Mouse (Mus musculus): Measurements from ENCODE around the gene Efemp1. TPM values are rescaled to one million over a fixed set of nuclear protein-coding genes. Genes with fewer than 3 reads are reported as not detected.

The Efemp1 gene
- polyA plus RNA-seq, 1 experiment from 2014 or later, result 3.2 TPM

DNA sequence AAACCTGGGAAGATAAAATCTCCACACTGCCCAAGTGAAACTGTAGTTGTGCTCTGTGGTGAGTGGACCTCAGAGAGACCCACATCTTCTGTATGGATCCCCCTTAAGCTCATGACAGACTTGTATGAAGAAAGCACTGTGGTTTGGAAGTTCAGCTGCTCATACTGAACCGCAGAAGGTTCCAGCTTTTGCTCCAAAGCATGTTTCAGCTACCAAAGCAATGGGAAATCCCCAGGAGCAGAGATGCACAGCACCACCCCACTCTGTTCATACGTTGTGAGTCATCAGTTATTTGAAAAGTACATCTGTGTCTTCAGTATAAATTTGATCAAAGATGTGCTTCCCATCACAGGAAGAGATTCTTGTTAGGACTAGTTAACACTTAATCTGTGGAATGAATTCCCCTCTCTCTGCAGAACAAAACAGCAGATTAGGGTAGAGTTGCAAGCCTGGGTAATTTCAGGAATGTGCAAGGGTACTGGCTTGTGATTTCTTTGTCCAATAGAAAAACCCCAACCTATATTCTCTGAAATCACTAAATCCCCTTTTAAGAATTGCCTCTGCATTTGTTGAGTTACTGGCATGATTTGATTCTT, 28.5 kb downstream of the Efemp1 start:
- H3K9me3 ChIP-seq, result no peaks in the 10 kb centered on the region
- 78% methylated on average over 2 of the region's 2 CpGs for WGBS
- H3K27ac ChIP-seq, result no peak overlapping the region
- no peak for ATAC-seq (ENCODE audit: low FRiP score)
- H3K4me3 ChIP-seq, result no peak overlapping the region
- no peaks in the 10 kb centered on the region for H3K4me1 ChIP-seq (replicated peaks)
- no peak overlapping the region for H3K4me2 ChIP-seq
- H3K9ac ChIP-seq, result no peak overlapping the region
- no peaks in the 10 kb centered on the region for H3K27me3 ChIP-seq
- H3K36me3 ChIP-seq, result no peaks in the 10 kb centered on the region

DNA sequence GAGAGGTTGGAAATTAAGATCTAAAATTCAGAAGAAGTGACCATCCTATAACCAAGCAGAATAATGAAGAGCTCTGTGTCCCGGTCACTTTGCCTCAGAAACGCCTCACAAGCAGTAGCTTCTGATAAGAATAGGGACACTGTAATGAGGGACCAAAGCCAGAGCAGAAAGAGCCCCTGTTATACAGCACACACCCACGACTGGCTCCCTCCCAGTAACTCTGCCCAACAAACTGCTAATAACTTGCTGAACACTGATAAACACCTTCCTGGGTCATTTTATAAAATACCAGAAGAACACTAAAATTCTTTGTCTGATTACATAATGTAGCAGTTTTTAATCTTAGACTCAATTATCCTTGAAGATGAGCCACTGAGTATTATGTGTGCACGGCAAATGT, 30.1 kb downstream of the Efemp1 start:
- no peak overlapping the region for H3K9ac ChIP-seq
- 75% methylated on average over 4 of the region's 4 CpGs for WGBS
- no peak overlapping the region for H3K4me2 ChIP-seq
- no peak for ATAC-seq (ENCODE audit: low FRiP score)
- H3K9me3 ChIP-seq, result no peaks in the 10 kb centered on the region
- H3K27ac ChIP-seq, result no peak overlapping the region
- no peak overlapping the region for H3K4me3 ChIP-seq
- no peaks in the 10 kb centered on the region for H3K36me3 ChIP-seq
- H3K27me3 ChIP-seq, result no peaks in the 10 kb centered on the region
- H3K4me1 ChIP-seq (replicated peaks), result no peaks in the 10 kb centered on the region

DNA sequence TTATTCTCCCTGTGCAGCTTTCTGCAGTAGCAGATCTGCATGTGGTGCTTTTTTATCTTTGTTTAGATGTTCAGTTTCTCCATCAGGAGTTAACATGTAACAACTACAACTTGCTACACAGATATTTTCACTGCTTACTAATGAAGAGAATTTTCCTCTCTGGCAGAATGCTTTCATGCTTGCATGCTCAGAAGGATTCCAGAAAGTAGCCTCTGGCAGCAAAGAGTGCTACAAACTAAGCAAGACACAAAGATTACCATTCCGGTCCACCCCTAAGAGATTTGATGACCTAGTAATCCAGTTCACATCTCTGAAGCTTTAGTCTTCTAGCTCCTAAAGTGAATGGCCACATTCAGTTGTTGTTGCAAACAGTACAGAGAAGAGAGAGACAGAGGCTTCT, 36.5 kb downstream of the Efemp1 start:
- ATAC-seq (ENCODE audit: low FRiP score), result no peak
- H3K27ac ChIP-seq, result no peak overlapping the region
- H3K4me3 ChIP-seq, result no peak overlapping the region
- H3K36me3 ChIP-seq, result no peaks in the 10 kb centered on the region
- no peaks in the 10 kb centered on the region for H3K27me3 ChIP-seq
- H3K9me3 ChIP-seq, result no peaks in the 10 kb centered on the region
- H3K4me2 ChIP-seq, result no peak overlapping the region
- no peaks in the 10 kb centered on the region for H3K4me1 ChIP-seq (replicated peaks)
- WGBS, result 79% methylated on average over 1 of the region's 1 CpGs
- H3K9ac ChIP-seq, result no peak overlapping the region

DNA sequence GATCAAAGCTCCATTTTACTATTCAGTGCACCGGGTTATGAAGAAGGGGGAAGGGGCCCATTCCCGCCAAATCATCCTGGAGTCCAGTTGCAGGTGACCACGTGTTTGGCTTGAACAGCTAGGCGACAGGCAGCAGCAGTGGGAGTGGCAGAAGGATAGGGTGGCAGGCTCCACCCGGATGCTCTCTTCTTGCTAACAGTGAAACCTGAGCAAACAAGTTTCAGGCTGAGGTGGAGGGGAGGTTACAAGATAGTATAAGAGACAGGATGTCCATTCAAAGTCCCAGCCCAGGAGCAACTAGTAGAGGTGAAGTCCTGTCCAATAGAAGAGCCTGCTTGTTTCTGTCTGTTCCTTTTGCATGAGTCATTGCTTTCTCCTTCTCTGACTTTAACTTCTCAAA, 38.5 kb downstream of the Efemp1 start:
- H3K4me1 ChIP-seq (replicated peaks), result no peaks in the 10 kb centered on the region
- no peak for ATAC-seq (ENCODE audit: low FRiP score)
- no peaks in the 10 kb centered on the region for H3K27me3 ChIP-seq
- no peak overlapping the region for H3K4me3 ChIP-seq
- H3K9me3 ChIP-seq, result no peaks in the 10 kb centered on the region
- no peak overlapping the region for H3K9ac ChIP-seq
- H3K27ac ChIP-seq, result no peak overlapping the region
- WGBS, result 72% methylated on average over 5 of the region's 5 CpGs
- H3K4me2 ChIP-seq, result no peak overlapping the region
- H3K36me3 ChIP-seq, result no peaks in the 10 kb centered on the region

DNA sequence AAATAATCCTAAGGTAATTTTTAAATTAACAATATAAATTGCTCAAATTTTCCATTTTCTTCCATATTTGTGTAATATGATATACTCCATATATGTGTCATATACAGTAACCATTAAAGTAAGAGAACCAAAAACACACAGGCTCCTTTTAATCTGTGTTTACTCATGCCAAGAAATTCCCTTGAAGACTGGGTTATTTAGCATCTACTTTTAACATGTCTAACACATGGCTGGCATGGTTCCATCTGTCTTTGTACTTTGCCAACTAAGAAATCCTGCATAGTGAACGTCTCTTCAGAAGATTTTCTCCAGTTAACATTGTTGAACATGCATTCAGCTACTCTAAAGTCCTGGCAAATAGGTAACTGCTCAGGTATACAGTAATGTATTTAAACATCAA, 46.4 kb downstream of the Efemp1 start:
- Histone ChIP-seq H3K9me3 (no peaks in the 10 kb centered on the region), H3K27ac (no peak overlapping the region), H3K27me3 (no peaks in the 10 kb centered on the region), H3K4me2 (no peak overlapping the region), H3K4me1 (replicated peaks) (no peaks in the 10 kb centered on the region), H3K4me3 (no peak overlapping the region), H3K9ac (no peak overlapping the region), H3K36me3 (no peaks in the 10 kb centered on the region)
- WGBS, result 71% methylated on average over 1 of the region's 1 CpGs
- ATAC-seq (ENCODE audit: low FRiP score), result no peak

DNA sequence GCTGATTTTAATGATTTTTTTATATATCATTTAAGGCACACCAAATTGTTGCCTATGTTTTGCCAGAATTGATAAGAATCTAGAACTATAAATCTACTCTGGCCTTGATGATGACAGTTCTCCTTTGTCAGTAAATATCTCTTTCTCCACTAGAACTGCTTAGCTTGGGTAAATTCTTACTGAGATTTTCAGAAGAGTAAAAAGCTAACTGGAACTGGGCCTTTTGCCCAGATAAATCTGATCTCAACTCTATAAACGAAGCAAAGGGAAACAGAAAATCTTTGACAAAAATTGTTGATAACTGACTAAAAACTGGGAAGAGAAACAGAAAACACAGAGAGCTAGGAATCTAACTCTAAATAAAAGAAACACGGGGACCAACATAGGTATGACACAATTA, 51.6 kb downstream of the Efemp1 start:
- H3K9ac ChIP-seq, result no peak overlapping the region
- 85% methylated on average over 2 of the region's 2 CpGs for WGBS
- no peaks in the 10 kb centered on the region for H3K27me3 ChIP-seq
- H3K4me3 ChIP-seq, result no peak overlapping the region
- no peaks in the 10 kb centered on the region for H3K36me3 ChIP-seq
- no peak for ATAC-seq (ENCODE audit: low FRiP score)
- H3K9me3 ChIP-seq, result no peaks in the 10 kb centered on the region
- H3K4me1 ChIP-seq (replicated peaks), result no peaks in the 10 kb centered on the region
- H3K4me2 ChIP-seq, result no peak overlapping the region
- no peak overlapping the region for H3K27ac ChIP-seq

DNA sequence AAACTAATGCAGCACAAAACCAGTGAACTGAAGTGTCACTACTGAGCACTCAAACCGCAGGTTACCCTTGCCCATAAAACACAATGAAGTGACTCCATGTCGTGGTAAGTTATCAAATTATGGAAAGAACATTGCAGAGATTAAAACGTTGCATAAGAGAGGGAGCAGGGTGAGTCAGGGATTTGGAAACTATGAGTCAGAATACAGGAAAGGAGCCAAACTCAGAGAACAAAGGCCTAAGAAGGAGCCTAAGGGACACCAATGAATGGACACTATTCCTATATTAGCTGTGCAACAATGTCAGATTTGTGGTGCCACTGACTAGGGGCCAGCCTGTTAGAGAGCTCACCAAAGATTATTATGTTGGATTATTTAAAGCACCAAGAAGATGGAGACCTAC, 53.3 kb downstream of the Efemp1 start:
- WGBS, result 90% methylated on average over 3 of the region's 3 CpGs
- Histone ChIP-seq H3K27ac (no peak overlapping the region), H3K4me2 (no peak overlapping the region), H3K36me3 (no peaks in the 10 kb centered on the region), H3K4me3 (no peak overlapping the region), H3K4me1 (replicated peaks) (no peaks in the 10 kb centered on the region), H3K9ac (no peak overlapping the region), H3K9me3 (no peaks in the 10 kb centered on the region), H3K27me3 (no peaks in the 10 kb centered on the region)
- ATAC-seq (ENCODE audit: low FRiP score), result no peak

DNA sequence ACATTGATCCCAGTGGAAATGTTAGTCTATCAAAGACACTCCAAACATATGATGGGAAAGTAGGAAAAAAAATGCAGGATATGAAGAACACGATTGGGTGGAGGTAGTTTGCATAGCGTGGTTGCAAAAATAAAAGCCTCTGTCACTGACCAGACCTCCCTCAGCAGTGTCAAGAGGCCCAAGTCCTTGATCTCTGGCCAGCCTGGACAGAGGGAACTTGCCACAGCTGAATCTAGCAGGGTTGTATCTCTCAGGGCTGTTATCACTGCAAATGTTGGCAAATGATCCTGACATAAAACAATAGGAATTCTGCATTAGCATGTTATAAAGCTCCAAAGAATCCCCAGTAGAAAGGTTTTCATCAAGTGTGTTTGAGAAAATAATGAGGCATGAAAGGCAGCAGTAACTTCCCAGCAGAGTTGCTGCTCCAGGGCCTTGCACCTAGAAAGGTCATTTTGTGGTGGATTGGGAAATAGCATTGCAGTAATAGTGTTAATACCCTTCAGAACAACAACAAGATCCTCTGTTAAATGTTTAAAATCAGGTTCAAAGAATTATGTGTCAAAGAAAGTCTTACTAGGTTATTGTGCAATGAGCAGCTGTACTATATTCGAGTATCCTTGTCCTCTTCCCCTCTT, 56.0 kb downstream of the Efemp1 start:
- ATAC-seq (ENCODE audit: low FRiP score), result no peak
- H3K27ac ChIP-seq, result no peak overlapping the region
- 67% methylated on average over 3 of the region's 3 CpGs for WGBS

DNA sequence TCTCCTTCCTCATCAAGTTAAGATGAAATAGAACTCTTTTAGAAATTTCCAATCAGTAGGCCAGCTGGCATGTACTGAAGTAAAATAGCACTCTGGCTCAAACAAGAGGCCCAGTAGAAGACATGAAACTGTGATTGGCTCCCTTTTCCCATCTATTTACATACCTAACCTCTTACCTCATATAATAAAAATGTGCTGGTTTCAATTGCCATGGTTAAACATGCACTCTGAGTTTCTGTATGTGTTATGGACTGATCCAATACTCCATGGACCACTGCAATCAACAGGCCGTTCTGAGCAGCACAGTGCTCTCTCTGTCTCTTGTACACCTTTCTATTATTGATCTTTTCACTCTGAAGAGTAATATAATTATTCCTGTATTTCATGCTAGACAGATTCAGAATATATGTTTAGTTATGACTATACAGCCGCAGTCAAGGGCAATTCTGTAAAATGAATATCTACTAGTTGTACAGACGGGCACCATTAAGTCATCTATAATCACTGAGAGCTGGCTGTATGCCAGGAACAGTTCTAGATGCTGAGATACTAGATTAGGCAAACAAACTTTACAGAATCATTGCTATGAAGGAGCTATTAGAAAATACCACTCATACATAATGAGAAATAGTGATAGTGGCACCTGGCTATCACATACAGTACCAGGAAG, 59.6 kb downstream of the Efemp1 start:
- WGBS, result 87% methylated on average over 3 of the region's 3 CpGs
- no peak overlapping the region for H3K4me2 ChIP-seq
- no peaks in the 10 kb centered on the region for H3K36me3 ChIP-seq
- H3K4me3 ChIP-seq, result no peak overlapping the region
- no peak overlapping the region for H3K9ac ChIP-seq
- ATAC-seq (ENCODE audit: low FRiP score), result no peak
- H3K9me3 ChIP-seq, result no peaks in the 10 kb centered on the region
- no peaks in the 10 kb centered on the region for H3K4me1 ChIP-seq (replicated peaks)
- no peaks in the 10 kb centered on the region for H3K27me3 ChIP-seq
- H3K27ac ChIP-seq, result no peak overlapping the region

More for the DNA sequence above, 56.0 kb downstream of the Efemp1 start:
- H3K4me2 ChIP-seq, result no peak overlapping the region
- no peaks in the 10 kb centered on the region for H3K27me3 ChIP-seq
- no peak overlapping the region for H3K9ac ChIP-seq
- no peaks in the 10 kb centered on the region for H3K36me3 ChIP-seq
- H3K9me3 ChIP-seq, result no peaks in the 10 kb centered on the region
- H3K4me3 ChIP-seq, result no peak overlapping the region
- H3K4me1 ChIP-seq (replicated peaks), result no peaks in the 10 kb centered on the region

DNA sequence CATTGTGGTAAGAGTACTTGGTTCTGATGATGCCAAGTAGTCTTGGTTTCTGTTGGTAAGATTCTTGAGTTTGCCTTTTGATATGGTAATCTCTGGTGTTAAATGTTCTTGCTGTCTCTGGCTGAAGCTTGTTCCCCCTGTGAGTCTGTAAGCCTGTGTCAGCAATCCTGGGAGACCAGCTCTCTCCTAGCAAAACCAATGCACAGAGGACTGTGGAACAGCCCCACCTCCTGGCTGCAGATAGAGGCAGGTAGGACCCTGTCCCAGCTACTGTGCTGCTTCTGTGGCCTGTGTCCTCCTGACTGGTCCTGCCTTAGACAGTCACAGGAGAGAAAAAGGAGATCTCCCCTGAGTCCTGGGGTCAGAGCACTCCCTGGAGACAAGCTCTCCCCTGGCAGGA, 81.4 kb downstream of the Efemp1 start:
- H3K36me3 ChIP-seq, result no peaks in the 10 kb centered on the region
- H3K4me1 ChIP-seq (replicated peaks), result no peaks in the 10 kb centered on the region
- no peak for ATAC-seq (ENCODE audit: low FRiP score)
- no peak overlapping the region for H3K4me3 ChIP-seq
- no peak overlapping the region for H3K9ac ChIP-seq
- H3K27ac ChIP-seq, result no peak overlapping the region
- H3K9me3 ChIP-seq, result no peaks in the 10 kb centered on the region
- H3K27me3 ChIP-seq, result no peaks in the 10 kb centered on the region
- no peak overlapping the region for H3K4me2 ChIP-seq

DNA sequence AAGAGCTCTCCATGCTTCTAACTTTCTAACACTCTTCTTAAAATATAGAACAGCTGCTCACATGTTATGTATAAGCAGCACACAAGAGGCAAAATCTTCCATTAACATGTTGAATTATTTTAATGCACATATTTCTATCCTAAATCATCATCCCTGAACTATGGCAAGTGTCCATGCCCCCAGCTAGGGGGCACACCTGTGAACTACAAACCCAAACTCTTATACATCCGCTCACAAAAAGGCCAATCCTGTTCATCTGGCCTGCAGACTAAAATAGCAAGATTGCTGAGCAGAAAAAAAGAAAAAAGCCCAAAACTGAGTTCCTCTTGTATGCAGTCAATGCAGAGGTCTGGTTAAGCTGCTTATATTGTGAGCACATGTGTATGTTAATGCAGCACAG, 86.6 kb downstream of the Efemp1 start:
- no peaks in the 10 kb centered on the region for H3K36me3 ChIP-seq
- H3K9ac ChIP-seq, result no peak overlapping the region
- WGBS, result 93% methylated on average over 1 of the region's 1 CpGs
- H3K27ac ChIP-seq, result no peak overlapping the region
- no peak overlapping the region for H3K4me2 ChIP-seq
- no peaks in the 10 kb centered on the region for H3K27me3 ChIP-seq
- no peak overlapping the region for H3K4me3 ChIP-seq
- no peaks in the 10 kb centered on the region for H3K9me3 ChIP-seq
- no peaks in the 10 kb centered on the region for H3K4me1 ChIP-seq (replicated peaks)
- ATAC-seq (ENCODE audit: low FRiP score), result no peak

DNA sequence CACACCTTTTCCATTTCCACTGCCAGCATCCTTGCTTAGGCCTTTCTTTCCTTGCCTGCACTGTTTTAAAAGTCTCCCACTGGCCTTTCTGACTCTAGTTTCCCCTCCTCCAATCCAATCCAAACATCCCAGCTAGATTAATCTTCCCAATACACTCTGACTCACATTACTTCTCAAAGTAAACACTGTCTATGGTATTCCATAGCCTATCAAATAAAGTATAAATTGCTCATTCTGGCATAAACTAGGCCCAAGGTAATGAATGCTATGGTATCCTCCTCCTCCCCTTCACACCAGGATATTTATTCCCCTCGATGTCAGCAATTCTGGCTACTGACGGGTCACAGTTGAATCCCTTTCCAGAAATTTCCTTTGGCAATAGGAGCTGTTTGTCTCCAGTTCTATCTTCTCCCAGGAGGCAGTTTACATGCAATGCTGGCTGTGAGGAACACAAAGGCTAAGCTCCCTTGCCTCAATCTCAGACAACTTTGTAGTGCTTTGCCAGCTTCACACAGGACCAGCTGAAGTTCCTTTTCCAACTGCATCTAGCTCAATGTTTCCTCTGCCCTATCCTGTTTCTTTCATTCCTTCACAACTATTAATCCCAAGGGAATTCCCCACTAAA, 98.7 kb downstream of the Efemp1 start:
- H3K27me3 ChIP-seq, result no peaks in the 10 kb centered on the region
- no peak overlapping the region for H3K27ac ChIP-seq
- H3K9ac ChIP-seq, result no peak overlapping the region
- H3K4me2 ChIP-seq, result no peak overlapping the region
- ATAC-seq (ENCODE audit: low FRiP score), result no peak
- no peaks in the 10 kb centered on the region for H3K4me1 ChIP-seq (replicated peaks)
- no peaks in the 10 kb centered on the region for H3K36me3 ChIP-seq
- H3K4me3 ChIP-seq, result no peak overlapping the region
- 75% methylated on average over 2 of the region's 2 CpGs for WGBS
- no peaks in the 10 kb centered on the region for H3K9me3 ChIP-seq

Data from hindbrain, embryonic 13.5 days (tissue).